Mouse (Mus musculus) limb, embryonic 13.5 days (tissue): ENCODE measurements at regions not wholly inside any gene's neighbourhood (a gene's known extent, or its start where the extent isn't known, plus 50 kb on each side); places are given as distances from the start of the nearest gene placed in this dataset.

ENCODE experiments used
- ATAC-seq: fragments of 200-750 bp; cut with Nextera tagmentation; 2 replicates; pipeline ENCODE4 v1.8.0; 2017; ENCODE audit warnings: low read depth, moderate number of reproducible peaks, moderate TSS enrichment; ENCODE audit not compliant: low FRiP score
- H3K27ac ChIP-seq: fragments of 300-500 bp; sonication (generic); 2 replicates; pipeline ENCODE4 v1.5.1; 2015; ENCODE audit warnings: inconsistent platforms, mild to moderate bottlenecking, moderate library complexity
- H3K27me3 ChIP-seq: fragments of 300-500 bp; sonication (generic); 2 replicates; pipeline ENCODE4 v1.6.1; 2015; ENCODE audit warnings: mild to moderate bottlenecking, inconsistent platforms
- H3K36me3 ChIP-seq: fragments of 300-500 bp; sonication (generic); 2 replicates; pipeline ENCODE4 v1.6.1; 2015; ENCODE audit warnings: inconsistent platforms, mild to moderate bottlenecking, moderate library complexity
- H3K4me1 ChIP-seq: fragments of 300-500 bp; sonication (generic); 2 replicates; pipeline ENCODE4 v1.6.1; 2015; ENCODE audit warnings: inconsistent platforms
- H3K4me2 ChIP-seq: fragments of 300-500 bp; sonication (generic); replicated peaks from 2 replicates; pipeline ENCODE4 v1.6.1; 2015; ENCODE audit warnings: inconsistent platforms, mild to moderate bottlenecking, moderate library complexity
- H3K4me3 ChIP-seq: fragments of 300-500 bp; sonication (generic); 2 replicates; pipeline ENCODE4 v1.5.1; 2015; ENCODE audit warnings: moderate library complexity, mild to moderate bottlenecking, inconsistent platforms
- H3K9ac ChIP-seq: fragments of 300-500 bp; sonication (generic); 2 replicates; pipeline ENCODE4 v1.6.1; 2015; ENCODE audit warnings: mild to moderate bottlenecking, inconsistent platforms
- H3K9me3 ChIP-seq: fragments of 300-500 bp; sonication (generic); 2 replicates; pipeline ENCODE4 v1.6.1; 2016; ENCODE audit warnings: inconsistent platforms
- WGBS: fragments of 180-500 bp; shearing (Covaris S2); methylation state at CpG from one replicate; pipeline ENCODE4 v1.1.7; 2015; 5-methylcytosine and 5-hydroxymethylcytosine counted together

- no peak overlapping the region for H3K4me2 ChIP-seq
- WGBS = 68% methylated on average over 14 of the region's 14 CpGs
- no peaks in the 10 kb centered on the region for H3K4me1 ChIP-seq
- H3K4me3 ChIP-seq = no peak overlapping the region
- H3K36me3 ChIP-seq = no peaks in the 10 kb centered on the region
- H3K27me3 ChIP-seq = no peaks in the 10 kb centered on the region
- H3K27ac ChIP-seq = no peak overlapping the region
- no peak overlapping the region for H3K9ac ChIP-seq
- H3K9me3 ChIP-seq = no peaks in the 10 kb centered on the region
- ATAC-seq = no peak
Observed at GRCm38 (mm10) chr9:13905086-13905669, 77.7 kb downstream of the Fam76b start.

- Histone ChIP-seq H3K27ac (no peak overlapping the region), H3K4me3 (no peak overlapping the region), H3K27me3 (no peaks in the 10 kb centered on the region), H3K9ac (no peak overlapping the region), H3K4me2 (no peak overlapping the region), H3K4me1 (no peaks in the 10 kb centered on the region), H3K9me3 (no peaks in the 10 kb centered on the region), H3K36me3 (no peaks in the 10 kb centered on the region)
- WGBS = 90% methylated on average over 6 of the region's 6 CpGs
- no peak for ATAC-seq
Observed at GRCm38 (mm10) chr9:13906736-13907135, 79.2 kb downstream of the Fam76b start.

DNA sequence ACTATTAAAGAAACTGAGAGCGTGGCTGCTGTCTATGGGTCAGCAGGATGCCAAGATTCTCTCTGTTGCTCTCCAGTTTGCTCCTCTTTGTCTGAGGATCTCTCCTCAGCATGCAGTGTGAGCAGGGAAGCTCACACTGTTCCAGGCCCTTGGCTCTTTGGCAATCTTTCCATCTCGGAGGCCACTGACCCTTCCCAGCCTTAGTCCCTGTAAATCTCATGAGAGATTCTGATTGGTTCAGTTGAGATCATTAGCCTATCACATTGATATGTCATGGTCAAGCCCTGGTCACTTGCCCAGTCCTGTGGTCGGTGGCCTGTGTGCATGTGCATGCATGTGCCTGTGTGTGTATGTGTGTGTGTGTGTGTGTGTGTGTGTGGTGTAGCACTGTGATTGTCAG lies 82.1 kb downstream of the Fam76b start:
- Histone ChIP-seq H3K27ac (no peak overlapping the region), H3K36me3 (no peaks in the 10 kb centered on the region), H3K9me3 (no peaks in the 10 kb centered on the region), H3K4me1 (0 out of 2 replicates have a peak, but pooled peaks cover 9% of the 10 kb centered on the region), H3K9ac (no peak overlapping the region), H3K27me3 (no peaks in the 10 kb centered on the region), H3K4me2 (no peak overlapping the region), H3K4me3 (no peak overlapping the region)
- 72% methylated on average over 3 of the region's 3 CpGs for WGBS
- ATAC-seq = no peak

DNA sequence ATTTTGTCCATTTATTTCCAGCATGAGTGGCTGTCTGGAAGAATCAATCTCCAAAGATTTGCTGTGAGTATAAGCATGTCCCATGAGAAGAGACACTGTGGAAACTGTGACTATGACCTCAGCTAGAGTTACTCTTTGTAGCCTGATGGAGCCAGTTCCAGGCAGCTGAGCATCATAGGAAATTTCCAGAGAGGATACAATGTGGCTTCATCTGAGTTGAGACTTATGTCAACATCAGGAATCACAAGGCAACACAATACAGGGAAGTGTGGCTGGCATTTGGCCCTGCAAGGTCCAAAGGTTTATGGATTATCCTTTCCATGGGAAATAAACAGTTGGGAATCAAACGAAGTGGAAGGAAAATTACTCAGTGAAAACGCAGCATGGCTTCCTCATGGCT lies 82.6 kb downstream of the Fam76b start:
- H3K4me1 ChIP-seq = 0 out of 2 replicates have a peak, but pooled peaks cover 9% of the 10 kb centered on the region
- no peak overlapping the region for H3K4me3 ChIP-seq
- H3K9ac ChIP-seq = no peak overlapping the region
- H3K36me3 ChIP-seq = no peaks in the 10 kb centered on the region
- no peaks in the 10 kb centered on the region for H3K27me3 ChIP-seq
- no peak for ATAC-seq
- no peak overlapping the region for H3K4me2 ChIP-seq
- 75% methylated on average over 2 of the region's 2 CpGs for WGBS
- H3K27ac ChIP-seq = no peak overlapping the region
- no peaks in the 10 kb centered on the region for H3K9me3 ChIP-seq

- Histone ChIP-seq H3K9ac (no peak overlapping the region), H3K36me3 (no peaks in the 10 kb centered on the region), H3K9me3 (no peaks in the 10 kb centered on the region), H3K27me3 (no peaks in the 10 kb centered on the region), H3K4me2 (no peak overlapping the region), H3K4me1 (peaks cover 15% of the 10 kb centered on the region; the same call in 1 of the 2 replicates), H3K4me3 (no peak overlapping the region), H3K27ac (no peak overlapping the region)
- 37% methylated on average over 3 of the region's 3 CpGs for WGBS
- no peak for ATAC-seq
Observed at GRCm38 (mm10) chr9:13913459-13913858, 85.9 kb downstream of the Fam76b start.

DNA sequence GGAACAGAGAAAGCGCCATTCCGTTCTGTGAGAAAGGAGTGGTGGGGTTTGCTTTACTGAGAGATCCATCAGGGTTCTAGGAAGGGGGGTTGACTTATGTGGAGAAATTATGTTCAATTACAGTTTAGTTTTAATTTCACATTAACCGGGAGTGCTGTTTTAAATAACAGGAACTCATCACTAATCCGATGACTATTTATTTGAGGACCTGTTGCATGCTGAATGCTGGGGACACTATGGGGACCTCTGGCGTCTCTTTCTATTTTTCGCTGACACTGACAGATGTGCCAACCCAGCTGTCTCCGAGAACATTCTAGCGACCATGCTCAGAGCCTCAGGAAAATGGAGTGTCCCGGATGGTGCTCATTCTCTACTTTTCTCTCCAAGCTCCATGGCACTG lies 86.6 kb downstream of the Fam76b start:
- no peak overlapping the region for H3K27ac ChIP-seq
- no peaks in the 10 kb centered on the region for H3K36me3 ChIP-seq

DNA sequence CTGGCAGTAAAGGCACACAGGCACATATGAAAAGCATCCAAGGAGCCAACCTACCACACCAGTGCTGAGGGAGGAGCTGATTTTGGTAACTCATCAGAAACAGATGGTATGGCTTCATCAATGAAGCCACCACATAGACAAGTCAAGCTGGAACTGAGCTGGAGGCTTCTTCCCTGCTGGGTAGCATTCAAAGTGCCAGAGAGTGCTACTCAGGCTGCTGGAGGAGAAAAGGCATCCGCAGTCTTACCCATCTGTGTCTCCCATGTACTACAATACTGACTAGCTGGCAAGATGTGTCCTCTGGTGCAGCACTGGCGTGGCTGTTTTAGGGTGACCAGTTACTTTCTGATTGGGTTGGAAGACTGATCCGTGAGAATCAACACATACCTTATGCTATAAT lies 87.3 kb downstream of the Fam76b start:
- no peak for ATAC-seq
- H3K36me3 ChIP-seq = no peaks in the 10 kb centered on the region
- H3K4me1 ChIP-seq = peaks cover 23% of the 10 kb centered on the region
- H3K9me3 ChIP-seq = no peaks in the 10 kb centered on the region
- no peak overlapping the region for H3K4me3 ChIP-seq
- H3K27ac ChIP-seq = no peak overlapping the region
- H3K4me2 ChIP-seq = no peak overlapping the region
- H3K27me3 ChIP-seq = no peaks in the 10 kb centered on the region
- WGBS = 81% methylated on average over 3 of the region's 3 CpGs
- H3K9ac ChIP-seq = no peak overlapping the region

More for the DNA sequence above, 86.6 kb downstream of the Fam76b start:
- ATAC-seq = no peak
- Histone ChIP-seq H3K27me3 (no peaks in the 10 kb centered on the region), H3K4me1 (peaks cover 21% of the 10 kb centered on the region; the same call in 1 of the 2 replicates), H3K9ac (no peak overlapping the region), H3K9me3 (no peaks in the 10 kb centered on the region), H3K4me3 (no peak overlapping the region), H3K4me2 (no peak overlapping the region)
- 85% methylated on average over 9 of the region's 9 CpGs for WGBS

DNA sequence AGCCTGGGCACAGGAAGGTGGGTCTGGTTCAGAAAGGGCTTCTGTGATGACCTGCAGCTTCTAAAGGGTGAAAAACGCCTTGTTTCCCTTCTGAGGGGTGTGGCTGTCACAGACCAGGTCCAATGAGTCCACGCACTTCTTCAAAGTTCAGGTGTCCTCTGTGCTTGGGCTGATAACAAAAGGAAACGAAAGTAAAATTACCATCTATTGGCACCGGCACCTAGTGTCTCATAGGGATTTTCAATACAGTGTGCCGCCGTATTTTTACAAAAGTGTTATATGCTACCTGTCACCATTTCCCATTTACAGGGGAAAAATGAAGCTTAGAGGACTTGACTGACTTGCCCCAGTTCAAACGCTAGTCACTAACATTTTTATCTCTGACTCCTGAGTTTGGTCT lies 89.3 kb downstream of the Fam76b start:
- WGBS = 77% methylated on average over 7 of the region's 7 CpGs
- Histone ChIP-seq H3K27ac (no peak overlapping the region), H3K4me3 (no peak overlapping the region), H3K36me3 (no peaks in the 10 kb centered on the region), H3K27me3 (no peaks in the 10 kb centered on the region), H3K9ac (no peak overlapping the region), H3K4me2 (no peak overlapping the region), H3K4me1 (peaks cover 25% of the 10 kb centered on the region), H3K9me3 (no peaks in the 10 kb centered on the region)
- no peak for ATAC-seq

DNA sequence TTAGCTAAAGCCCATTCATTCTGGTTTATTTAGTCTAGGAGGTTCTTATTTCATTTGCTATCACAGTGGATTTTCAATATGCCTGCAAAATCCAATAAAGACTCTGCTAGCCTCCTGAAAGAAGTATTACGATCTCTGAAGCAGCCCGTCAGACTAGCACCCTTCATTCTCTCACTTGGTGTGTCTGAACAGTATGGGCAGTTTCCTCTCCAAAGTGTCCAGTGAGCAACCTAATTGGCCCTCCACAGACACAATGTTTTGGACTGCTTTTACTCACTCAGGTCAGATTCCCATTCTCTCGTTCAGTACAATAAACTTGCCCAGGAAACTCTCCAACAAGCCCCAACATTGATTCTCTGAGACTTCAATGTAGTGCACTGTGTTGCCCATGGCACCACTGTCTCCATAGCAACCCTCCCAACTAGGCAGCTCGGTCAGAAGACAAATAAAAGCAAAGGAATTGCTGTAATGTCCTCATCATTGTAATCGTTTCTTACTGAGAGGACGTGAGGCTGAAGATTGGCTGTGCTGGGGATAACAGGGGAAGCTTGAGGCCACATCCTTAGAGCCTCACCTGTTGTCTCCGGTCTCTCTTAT lies 91.2 kb downstream of the Fam76b start:
- WGBS = 53% methylated on average over 7 of the region's 7 CpGs
- H3K9ac ChIP-seq = no peak overlapping the region
- H3K4me3 ChIP-seq = no peak overlapping the region
- H3K9me3 ChIP-seq = peaks cover 6% of the 10 kb centered on the region; the same call in 1 of the 2 replicates
- H3K4me2 ChIP-seq = no peak overlapping the region
- no peak for ATAC-seq
- peaks cover 22% of the 10 kb centered on the region for H3K4me1 ChIP-seq
- H3K27ac ChIP-seq = no peak overlapping the region
- H3K27me3 ChIP-seq = no peaks in the 10 kb centered on the region
- no peaks in the 10 kb centered on the region for H3K36me3 ChIP-seq

DNA sequence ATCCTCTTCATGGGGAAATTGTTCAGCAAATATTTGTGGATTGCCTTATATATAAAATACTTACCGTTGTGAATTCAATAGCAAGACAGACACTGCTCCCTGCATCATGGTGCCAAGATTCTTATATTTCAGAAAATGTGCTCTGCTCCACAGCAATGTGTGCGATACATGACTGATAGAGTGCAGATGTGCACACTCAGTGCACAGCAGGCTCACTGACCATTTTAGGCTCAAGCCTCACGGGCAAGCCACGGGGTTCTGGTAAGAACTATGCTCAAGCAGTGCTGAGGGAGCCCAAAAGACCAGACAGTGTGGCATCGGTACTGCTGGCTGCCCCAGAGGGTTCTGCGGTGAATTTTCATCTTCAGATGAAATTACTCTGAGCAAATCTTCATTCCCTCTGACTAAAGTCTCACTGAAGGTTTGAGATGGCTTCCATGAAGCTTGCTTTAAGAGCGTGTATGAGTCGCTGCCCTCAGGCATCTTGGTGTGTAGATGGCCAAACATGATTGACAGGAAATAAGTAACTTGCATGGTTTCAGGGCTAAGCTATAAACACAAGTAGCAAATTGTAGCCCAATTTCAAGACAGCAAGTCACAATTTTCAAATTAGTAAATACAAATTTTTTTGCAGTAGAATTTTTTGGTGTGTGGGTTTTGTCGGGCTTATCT lies 92.4 kb downstream of the Fam76b start:
- Histone ChIP-seq H3K4me2 (no peak overlapping the region), H3K4me1 (peaks cover 16% of the 10 kb centered on the region), H3K36me3 (no peaks in the 10 kb centered on the region), H3K4me3 (no peak overlapping the region), H3K9me3 (peaks cover 6% of the 10 kb centered on the region; the same call in 1 of the 2 replicates), H3K9ac (no peak overlapping the region), H3K27me3 (no peaks in the 10 kb centered on the region), H3K27ac (no peak overlapping the region)
- ATAC-seq = no peak
- 72% methylated on average over 9 of the region's 9 CpGs for WGBS

DNA sequence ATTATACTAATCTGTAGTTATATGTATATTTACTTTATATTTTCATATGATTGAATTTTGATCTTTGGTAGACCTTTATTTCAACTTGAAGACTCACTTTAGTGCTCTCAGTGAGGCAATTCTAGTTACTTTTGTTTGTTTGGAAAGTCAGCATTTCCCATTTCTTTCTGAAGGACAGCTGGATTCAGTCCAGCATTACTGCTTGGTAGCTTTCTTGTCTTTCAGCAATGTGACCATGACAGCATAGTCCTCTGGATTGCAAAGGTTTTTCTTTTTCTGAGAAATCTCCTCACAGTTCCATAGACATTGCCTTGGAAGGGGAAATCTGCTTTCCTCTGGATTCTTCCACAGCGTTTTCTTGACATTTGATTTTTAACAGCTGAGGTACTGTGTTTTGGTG lies 93.1 kb downstream of the Fam76b start:
- H3K4me3 ChIP-seq = no peak overlapping the region

GRCm38 (mm10) chr9:13932001-13932508 lies 104.5 kb downstream of the Fam76b start:
- 21% methylated on average over 6 of the region's 6 CpGs for WGBS
- Histone ChIP-seq H3K4me1 (peaks cover 12% of the 10 kb centered on the region), H3K4me2 (no peak overlapping the region), H3K9ac (no peak overlapping the region), H3K4me3 (no peak overlapping the region), H3K27ac (peak overlapping the region; percentile 44; the same call in 1 of the 2 replicates), H3K27me3 (no peaks in the 10 kb centered on the region; the same call in 1 of the 2 replicates), H3K9me3 (peaks cover 7% of the 10 kb centered on the region; the same call in 1 of the 2 replicates), H3K36me3 (no peaks in the 10 kb centered on the region)
- ATAC-seq = peak; percentile 79

More for the DNA sequence above, 93.1 kb downstream of the Fam76b start:
- Histone ChIP-seq H3K27ac (no peak overlapping the region), H3K4me1 (peaks cover 16% of the 10 kb centered on the region), H3K4me2 (no peak overlapping the region), H3K9me3 (peaks cover 6% of the 10 kb centered on the region; the same call in 1 of the 2 replicates), H3K27me3 (no peaks in the 10 kb centered on the region), H3K36me3 (no peaks in the 10 kb centered on the region), H3K9ac (no peak overlapping the region)
- WGBS = 95% methylated on average over 1 of the region's 1 CpGs
- ATAC-seq = no peak
